Mouse (Mus musculus) urinary bladder, adult 2 months (tissue): ENCODE results near the gene Akr1c20. TPM values are rescaled to one million over a fixed set of nuclear protein-coding genes. Genes with fewer than 3 reads are reported as not detected.

ENCODE experiments used
- DNase-seq: peaks from one replicate; pipeline ENCODE4 v3.0.0; 2022; ENCODE audit warnings: low spot score
- polyA plus RNA-seq: library from polyadenylated mRNA; depleted of rRNA; stranded (reverse); fragments of >200 nt; gene quantifications from 2 replicates; pipeline ENCODE4 v1.2.3, GENCODE M21; 2012; rRNA removed

Akr1c20 gene
- not detected in 2 replicates for polyA plus RNA-seq

DNA sequence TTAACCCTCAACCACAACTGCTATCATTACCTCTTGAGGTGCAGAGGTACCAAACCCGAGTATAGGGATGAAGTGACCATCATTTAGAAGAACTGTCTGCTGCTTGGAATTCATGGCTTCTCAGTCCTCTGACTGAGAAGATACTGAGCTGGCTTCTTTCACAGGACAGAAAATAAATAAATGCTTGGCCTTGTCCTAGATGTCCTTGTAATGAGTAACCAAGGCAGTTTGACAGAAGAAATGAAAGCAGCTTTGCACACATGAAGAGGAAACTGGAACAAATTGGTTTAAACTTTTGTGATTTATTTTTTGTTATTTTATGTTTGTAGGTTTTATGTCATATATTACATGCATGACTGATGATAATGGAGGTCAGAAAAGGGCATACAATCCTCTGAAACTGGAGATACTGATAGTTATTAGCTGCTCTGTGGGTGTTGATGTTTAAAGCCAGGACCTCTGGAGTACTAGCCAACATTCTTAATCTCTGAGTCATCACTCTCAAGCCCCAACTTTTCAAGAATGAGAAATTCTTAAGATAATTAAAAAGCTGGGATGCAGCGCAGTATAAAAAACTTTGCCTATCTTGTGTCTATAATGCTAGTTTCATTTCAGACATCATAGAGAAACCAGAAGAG lies at the start of gene Akr1c20:
Gene Akr1c20 (minus strand): TSS at position 145 of the 638 bp plus-strand sequence.
- DNase-seq = no peak

DNA sequence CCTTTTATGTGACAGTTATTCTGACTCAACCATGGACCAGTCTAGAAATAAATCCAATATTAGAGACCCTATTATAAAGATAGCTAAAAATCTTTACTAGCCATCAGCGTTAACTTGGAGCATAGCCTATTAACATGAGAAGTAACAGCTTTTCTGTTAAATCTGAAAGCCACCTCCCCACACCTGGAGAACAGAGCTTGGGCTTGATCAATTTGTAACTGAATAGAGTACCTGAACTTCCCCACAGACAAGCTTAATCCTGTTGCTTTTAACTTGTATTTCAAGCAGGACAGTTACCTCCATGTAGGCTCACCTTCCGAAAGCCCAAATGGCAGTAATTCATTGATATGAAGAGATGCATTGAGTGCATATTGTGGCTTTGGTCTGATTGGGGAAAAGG lies 42.9 kb upstream of the Akr1c20 start:
- DNase-seq = no peak

GRCm38 (mm10) chr13:4560500-4560899 lies 37.4 kb upstream of the Akr1c20 start:
- DNase-seq = no peak

GRCm38 (mm10) chr13:4559143-4559542 lies 36.0 kb upstream of the Akr1c20 start:
- DNase-seq = no peak

GRCm38 (mm10) chr13:4514811-4515210 lies 8.3 kb downstream of the Akr1c20 start:
- DNase-seq = no peak

- DNase-seq = no peak
Observed at GRCm38 (mm10) chr13:4467896-4468295, 55.2 kb downstream of the Akr1c20 start.

- DNase-seq = no peak
Observed at GRCm38 (mm10) chr13:4465641-4466040, 57.5 kb downstream of the Akr1c20 start.

Other genes starting within 250 kb of the Akr1c20 start
- 0.28 and 0.55 TPM in 2 replicates for gene Akr1c12, start 243.9 kb downstream of the Akr1c20 start, polyA plus RNA-seq
- not detected in 2 replicates for gene Akr1c6, start 89.0 kb downstream of the Akr1c20 start, polyA plus RNA-seq
- gene Akr1c21, start 50.7 kb upstream of the Akr1c20 start, polyA plus RNA-seq = not detected in 2 replicates
- gene Akr1e1, start 85.8 kb upstream of the Akr1c20 start, polyA plus RNA-seq = 29.6 and 34.0 TPM in 2 replicates